Mouse (Mus musculus): ENCODE measurements around the gene Acot1.

Gene Acot1

DNA sequence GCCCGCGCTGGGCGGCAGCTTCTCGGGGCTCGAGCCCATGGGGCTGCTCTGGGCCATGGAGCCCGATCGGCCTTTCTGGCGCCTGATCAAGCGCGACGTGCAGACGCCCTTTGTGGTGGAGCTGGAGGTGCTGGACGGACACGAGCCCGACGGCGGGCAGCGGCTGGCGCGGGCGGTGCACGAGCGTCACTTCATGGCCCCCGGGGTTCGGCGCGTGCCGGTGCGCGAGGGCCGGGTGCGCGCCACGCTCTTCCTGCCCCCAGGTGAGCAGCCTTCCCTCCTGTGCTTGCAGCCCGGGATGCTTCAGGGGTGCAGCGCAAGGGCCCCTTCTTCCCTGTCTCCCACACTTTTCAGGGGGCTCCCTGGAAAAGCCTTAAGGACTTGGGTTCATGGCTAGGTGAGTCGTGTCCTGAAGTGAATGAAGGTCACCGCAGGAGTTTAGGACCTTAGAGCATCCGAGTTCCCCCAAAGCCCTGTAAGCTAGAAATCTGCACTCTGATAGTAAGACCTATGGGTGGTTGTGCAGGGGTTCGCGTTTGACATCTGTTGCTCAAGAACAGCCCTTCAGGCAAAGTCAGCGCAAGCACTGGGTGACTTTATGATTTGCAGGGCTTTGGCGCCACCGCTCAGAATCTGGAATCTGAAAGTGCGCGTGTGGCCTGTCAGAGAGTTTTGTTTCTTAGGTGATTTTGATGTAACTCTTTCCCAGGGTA is 44.5 kb downstream of the Acot1 start:
- in situ Hi-C loops (cut with MboI; ENCODE audit: unreplicated experiment in 2 of 2) = loop anchor here in 1 of 2 experiments (25.0 kb wide), 2 partner anchors 342 to 942 kb away; no protein-coding TSS in a partner anchor

DNA sequence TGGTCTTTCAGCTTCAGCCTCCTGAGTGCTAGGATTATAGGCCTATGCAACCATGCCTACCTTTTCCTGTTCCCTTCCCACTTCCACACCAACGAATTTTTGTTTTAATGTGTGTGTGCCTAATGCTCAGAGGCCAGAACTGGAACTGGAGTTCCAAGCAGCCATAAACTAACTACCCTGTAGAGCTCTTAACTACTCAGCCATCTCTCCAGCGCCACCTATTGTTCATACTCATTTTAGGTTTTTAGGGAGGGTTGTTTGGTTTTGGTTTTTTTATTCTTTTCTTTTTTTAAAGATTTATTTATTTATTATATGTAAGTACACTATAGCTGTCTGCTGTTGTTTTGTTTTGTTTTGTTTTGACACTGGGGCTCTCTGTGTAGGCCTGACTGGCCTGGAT is 51.7 kb downstream of the Acot1 start:
- in situ Hi-C loops (cut with MboI; ENCODE audit: unreplicated experiment in 2 of 2) = loop anchor here in 1 of 2 experiments (25.0 kb wide), 2 partner anchors 349 to 949 kb away; no protein-coding TSS in a partner anchor

DNA sequence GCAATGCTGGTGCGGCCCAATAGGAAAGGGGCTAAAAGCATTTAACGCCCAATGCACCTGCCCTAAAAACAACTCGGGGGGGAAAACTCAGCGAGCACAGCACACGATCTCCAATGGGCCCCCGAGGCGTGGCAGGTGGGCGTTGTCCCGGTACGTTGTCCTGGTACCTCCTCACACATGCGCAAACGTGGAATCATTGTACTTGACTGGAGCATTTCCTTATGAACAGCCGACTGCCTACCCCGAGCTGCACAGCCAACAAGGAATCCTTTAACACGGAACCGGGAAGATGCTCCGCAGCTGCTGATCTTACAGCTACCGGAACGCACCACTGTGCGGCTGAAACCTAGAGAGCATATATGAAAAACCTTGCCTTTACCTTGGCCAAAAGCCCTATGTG is 53.0 kb downstream of the Acot1 start:
- in situ Hi-C loops (cut with MboI; ENCODE audit: unreplicated experiment in 2 of 2) = loop anchor here in 1 of 2 experiments (25.0 kb wide), 2 partner anchors 350 to 950 kb away; no protein-coding TSS in a partner anchor

DNA sequence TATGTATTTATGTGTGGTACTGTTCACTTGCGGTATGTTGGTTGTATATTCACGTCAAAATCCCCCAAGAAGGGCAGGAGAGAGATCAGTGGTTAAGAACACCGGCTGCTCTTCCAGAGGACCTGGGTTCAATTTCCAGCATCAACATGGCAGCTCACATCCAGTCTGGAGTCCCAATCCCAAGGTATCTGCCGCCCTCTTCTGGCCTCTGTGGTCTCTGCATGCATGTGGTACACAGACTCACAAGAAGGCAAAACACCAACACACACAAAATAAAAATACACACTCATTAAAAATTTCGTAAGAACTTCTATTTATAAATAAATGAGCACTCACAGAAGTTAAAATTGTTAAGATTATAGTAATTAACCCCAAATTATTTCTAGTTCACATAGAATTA is 53.9 kb downstream of the Acot1 start:
- in situ Hi-C loops (cut with MboI; ENCODE audit: unreplicated experiment in 2 of 2) = loop anchor here in 1 of 2 experiments (25.0 kb wide), 2 partner anchors 351 to 951 kb away; no protein-coding TSS in a partner anchor

DNA sequence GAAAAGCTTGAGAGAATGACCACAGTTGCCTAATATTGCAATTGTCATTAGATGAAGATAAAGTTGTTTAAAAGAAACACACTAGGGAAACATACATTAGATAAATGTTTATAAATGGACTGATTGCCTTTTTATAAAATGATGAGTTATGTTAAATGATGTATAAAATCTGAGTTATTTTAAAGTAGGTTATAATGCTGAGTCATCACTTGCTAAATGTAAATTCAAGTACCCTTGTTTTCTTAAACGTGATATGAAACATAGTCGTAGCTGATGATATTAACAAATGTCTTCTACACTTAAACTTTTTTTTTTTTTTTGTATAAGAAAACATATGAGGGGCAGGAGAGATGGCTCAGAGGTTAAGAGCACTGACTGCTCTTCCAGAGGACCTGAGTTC is 54.5 kb downstream of the Acot1 start:
- in situ Hi-C loops (cut with MboI; ENCODE audit: unreplicated experiment in 2 of 2) = loop anchor here in 1 of 2 experiments (25.0 kb wide), 2 partner anchors 352 to 952 kb away; no protein-coding TSS in a partner anchor

DNA sequence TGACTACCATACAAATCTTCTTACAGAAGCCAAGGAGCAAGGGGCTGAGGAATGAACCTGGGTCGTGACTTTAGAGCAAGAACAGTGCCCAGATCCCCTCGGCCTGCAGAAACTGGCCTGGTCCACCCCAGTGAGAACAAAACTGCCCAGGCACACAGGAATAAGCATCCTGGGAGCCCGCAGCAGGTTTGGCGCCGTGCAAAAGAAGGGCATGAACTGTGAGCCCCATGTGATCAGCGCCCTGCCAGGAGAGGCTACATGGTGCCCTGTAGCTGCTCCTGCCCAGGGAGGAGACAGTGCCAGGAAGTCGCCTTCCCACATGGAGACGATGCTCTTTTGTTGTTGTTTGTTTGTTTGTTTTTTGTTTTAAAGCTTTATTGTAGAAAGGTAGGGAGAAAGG is 55.3 kb downstream of the Acot1 start:
- in situ Hi-C loops (cut with MboI; ENCODE audit: unreplicated experiment in 2 of 2) = loop anchor here in 1 of 2 experiments (25.0 kb wide), 2 partner anchors 352 to 952 kb away; no protein-coding TSS in a partner anchor

DNA sequence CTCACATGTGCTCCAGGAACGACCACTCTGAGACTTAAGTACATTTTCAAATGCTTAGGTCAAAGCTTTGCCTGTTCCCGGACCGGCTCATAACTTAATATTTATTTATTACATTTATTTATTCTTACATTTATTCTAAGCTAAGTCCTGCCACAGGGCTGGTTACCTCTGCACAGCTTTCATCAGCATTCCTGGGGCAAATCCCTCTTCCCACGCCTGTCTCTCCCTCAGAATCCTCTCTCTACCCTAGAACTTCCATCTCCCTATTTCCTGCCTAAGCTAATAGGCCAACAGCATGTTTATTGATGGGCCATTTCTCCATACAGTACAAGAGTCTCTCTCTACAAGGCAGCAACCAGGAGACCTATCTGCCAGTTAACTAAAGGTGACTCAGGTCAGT is 58.5 kb downstream of the Acot1 start:
- in situ Hi-C loops (cut with MboI; ENCODE audit: unreplicated experiment in 2 of 2) = loop anchor here in 1 of 2 experiments (25.0 kb wide), 2 partner anchors 355 to 955 kb away; no protein-coding TSS in a partner anchor

Data from v-Abl transformed pro-B cells (cell line).